Mouse (Mus musculus): Measurements from ENCODE around the gene Kcnh5.

- TF ChIP-seq CTCF (IDR thresholded peaks at IDR 0.05; ENCODE audit: low read depth, low read length) (no peak), EP300 (IDR thresholded peaks at IDR 0.05; ENCODE audit: insufficient read depth, low read depth, low read length) (no peak)
Measured at GRCm38 (mm10) chr12:74971187-74971586, 205.9 kb downstream of the Kcnh5 start.

All from ES-Bruce4 (cell line).